Mouse (Mus musculus) heart, embryonic 14.5 days (tissue): Measurements from ENCODE around the gene Zfp280b. TPM values are rescaled to one million over a fixed set of nuclear protein-coding genes. Genes with fewer than 3 reads are reported as not detected.

Source experiments
- ATAC-seq: fragments of 200-750 bp; cut with Nextera tagmentation; 2 replicates; pipeline ENCODE4 v1.8.0; 2017; ENCODE audit warnings: low read depth, moderate TSS enrichment; ENCODE audit not compliant: insufficient number of reproducible peaks, insufficient read depth, low FRiP score
- H3K27ac ChIP-seq, 2 experiments: fragments of 200-500 bp in 1 of 2; fragments of 300-500 bp in 1 of 2; sonication (generic) in 1 of 2; replicated peaks in 1 of 2; 2 replicates each; pipeline ENCODE4 v1.5.1; 2012 to 2014; ENCODE audit warnings: low read depth in 2 of 2, low read length in 2 of 2, control low read depth in 1 of 2, mild to moderate bottlenecking in 1 of 2, mixed read lengths in 1 of 2; ENCODE audit not compliant: control insufficient read depth in 1 of 2, insufficient read depth in 1 of 2
- H3K27me3 ChIP-seq: fragments of 300-500 bp; sonication (generic); 2 replicates; pipeline ENCODE4 v1.6.1; 2014; ENCODE audit warnings: mild to moderate bottlenecking, low read length, control low read depth; ENCODE audit not compliant: control insufficient read depth, insufficient read depth
- H3K36me3 ChIP-seq: fragments of 300-500 bp; sonication (generic); 2 replicates; pipeline ENCODE4 v1.6.1; 2014; ENCODE audit warnings: mild to moderate bottlenecking, control low read depth, low read length, mixed read lengths; ENCODE audit not compliant: control insufficient read depth, insufficient read depth
- H3K4me1 ChIP-seq, 2 experiments: fragments of 200-500 bp in 1 of 2; fragments of 300-500 bp in 1 of 2; sonication (generic) in 1 of 2; 2 replicates each; pipeline ENCODE4 v1.6.1; 2012 to 2014; ENCODE audit warnings: low read length in 2 of 2, control low read depth in 1 of 2, mixed read lengths in 1 of 2; ENCODE audit not compliant: control insufficient read depth in 2 of 2, insufficient read depth in 2 of 2
- H3K4me2 ChIP-seq: fragments of 300-500 bp; sonication (generic); 2 replicates; pipeline ENCODE4 v1.6.1; 2014; ENCODE audit warnings: mild to moderate bottlenecking, low read length
- H3K4me3 ChIP-seq, 2 experiments: fragments of 200-500 bp in 1 of 2; fragments of 300-500 bp in 1 of 2; sonication (generic) in 1 of 2; 2 replicates each; pipeline ENCODE4 v1.5.1; 2012 to 2014; ENCODE audit warnings: low read length in 2 of 2, mild to moderate bottlenecking in 2 of 2, control low read depth in 1 of 2, low read depth in 1 of 2, moderate library complexity in 1 of 2; ENCODE audit not compliant: control insufficient read depth in 1 of 2, insufficient read depth in 1 of 2
- H3K9ac ChIP-seq: fragments of 300-500 bp; sonication (generic); 2 replicates; pipeline ENCODE4 v1.6.1; 2014; ENCODE audit warnings: mild to moderate bottlenecking, low read length
- H3K9me3 ChIP-seq: fragments of 300-500 bp; sonication (generic); 2 replicates; pipeline ENCODE4 v1.6.1; 2016; ENCODE audit warnings: low read length, control low read depth; ENCODE audit not compliant: control insufficient read depth
- WGBS: fragments of 180-500 bp; shearing (Covaris S2); extraction: QIAGEN DNeasy Blood & Tissue Kit; methylation state at CpG from one replicate; pipeline ENCODE4 v1.1.7; 2014; 5-methylcytosine and 5-hydroxymethylcytosine counted together
- polyA plus RNA-seq: library from polyadenylated mRNA; unstranded; fragments of >200 nt; fragmentation: Nextera tagmentation; extraction: Ambion mirVana; gene quantifications from 2 replicates; pipeline ENCODE4 v1.2.1, GENCODE M21; 2014

Gene Zfp280b
- polyA plus RNA-seq, 1 experiment from 2014 or later, result 13.6 TPM

DNA sequence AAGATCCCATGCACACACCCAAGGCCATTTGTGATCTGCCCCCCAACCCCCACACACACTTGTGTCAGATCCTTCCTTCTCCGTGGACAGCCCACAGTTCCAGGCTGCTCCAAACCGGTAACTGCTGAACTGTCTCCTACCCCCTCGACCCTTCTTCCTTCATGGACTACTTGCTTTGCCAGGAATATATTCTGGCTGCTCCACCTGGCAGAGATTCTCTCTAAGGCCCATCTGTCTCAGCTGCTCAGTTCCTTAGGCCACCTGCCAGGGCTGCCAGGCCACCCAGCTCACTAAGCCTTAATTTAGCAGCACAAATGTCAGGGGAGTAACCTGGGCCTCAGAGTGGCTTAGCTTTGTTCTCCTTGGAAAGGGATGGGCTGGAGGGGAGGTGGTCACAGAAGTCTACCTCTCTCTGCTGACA, 30.3 kb upstream of the Zfp280b start:
- Histone ChIP-seq H3K4me2 (no peak overlapping the region), H3K4me1 (peaks cover 2 to 5% of the 10 kb centered on the region in 2 experiments; a peak in 2 of 4 replicates), H3K9me3 (no peaks in the 10 kb centered on the region), H3K4me3 (no peak overlapping the region), H3K27ac (no peak overlapping the region), H3K27me3 (no peaks in the 10 kb centered on the region), H3K36me3 (no peaks in the 10 kb centered on the region), H3K9ac (no peak overlapping the region)
- 29% methylated on average over 3 of the region's 3 CpGs for WGBS
- no peak for ATAC-seq

DNA sequence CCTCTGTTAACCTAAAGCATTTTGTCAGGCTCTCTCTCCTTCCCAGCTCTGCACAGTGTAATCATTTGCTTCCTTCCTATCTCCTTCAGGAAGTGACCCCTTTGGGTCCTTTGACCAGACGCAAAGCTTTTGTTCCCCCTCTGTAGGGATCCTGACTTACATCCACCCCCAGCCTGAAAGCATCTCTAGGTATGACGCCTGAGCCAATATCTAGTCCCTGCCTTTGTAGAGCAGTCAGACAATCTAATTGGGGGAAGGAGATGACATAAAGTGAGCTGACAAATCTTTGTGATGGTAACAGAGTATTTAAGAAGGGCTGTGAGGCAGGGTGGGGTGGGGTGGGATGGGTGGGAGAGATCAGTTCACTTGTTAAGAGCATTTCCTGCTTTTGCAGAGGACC, 29.8 kb upstream of the Zfp280b start:
- no peak overlapping the region for H3K4me2 ChIP-seq
- peaks cover 2 to 5% of the 10 kb centered on the region in 2 experiments; a peak in 2 of 4 replicates for H3K4me1 ChIP-seq
- WGBS, result 52% methylated on average over 2 of the region's 2 CpGs
- H3K27me3 ChIP-seq, result no peaks in the 10 kb centered on the region
- no peak overlapping the region for H3K27ac ChIP-seq
- no peak overlapping the region for H3K9ac ChIP-seq
- H3K9me3 ChIP-seq, result no peaks in the 10 kb centered on the region
- H3K4me3 ChIP-seq, result no peak overlapping the region
- no peaks in the 10 kb centered on the region for H3K36me3 ChIP-seq
- no peak for ATAC-seq

DNA sequence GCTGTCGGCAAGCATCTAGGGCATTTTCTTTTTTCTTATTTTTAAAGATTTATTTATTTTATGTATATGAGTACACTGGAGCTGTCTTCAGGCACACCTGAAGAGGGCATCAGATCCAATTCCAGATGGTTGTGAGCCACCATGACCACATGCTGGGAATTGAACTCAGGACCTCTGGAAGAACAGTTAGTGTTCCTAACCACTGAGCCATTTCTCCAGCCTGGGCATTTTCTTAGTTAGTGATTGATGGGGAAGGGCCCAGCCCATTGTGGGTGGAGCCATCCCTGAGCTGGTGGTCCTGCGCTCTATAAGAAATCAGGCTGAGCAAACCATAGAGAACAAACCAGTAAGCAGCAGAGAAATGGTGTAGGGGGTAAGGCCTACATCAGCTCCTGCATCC, 29.2 kb upstream of the Zfp280b start:
- 96% methylated on average over 2 of the region's 2 CpGs for WGBS
- Histone ChIP-seq H3K4me1 (peaks cover 2 to 5% of the 10 kb centered on the region in 2 experiments; a peak in 2 of 4 replicates), H3K4me3 (no peak overlapping the region), H3K27ac (no peak overlapping the region), H3K9me3 (no peaks in the 10 kb centered on the region), H3K36me3 (no peaks in the 10 kb centered on the region), H3K9ac (no peak overlapping the region), H3K4me2 (no peak overlapping the region), H3K27me3 (no peaks in the 10 kb centered on the region)
- no peak for ATAC-seq

- 86% methylated on average over 6 of the region's 6 CpGs for WGBS
- no peak for ATAC-seq
Measured at GRCm38 (mm10) chr10:76006385-76006784, 26.1 kb upstream of the Zfp280b start.

GRCm38 (mm10) chr10:76009812-76010211, 22.6 kb upstream of the Zfp280b start:
- no peaks in the 10 kb centered on the region for H3K9me3 ChIP-seq
- no peak overlapping the region for H3K9ac ChIP-seq
- H3K36me3 ChIP-seq, result no peaks in the 10 kb centered on the region
- no peaks in the 10 kb centered on the region for H3K4me1 ChIP-seq
- no peaks in the 10 kb centered on the region for H3K27me3 ChIP-seq
- H3K4me2 ChIP-seq, result no peak overlapping the region
- H3K27ac ChIP-seq, result no peak overlapping the region
- ATAC-seq, result no peak
- no peak overlapping the region for H3K4me3 ChIP-seq
- WGBS, result 78% methylated on average over 3 of the region's 3 CpGs

More at GRCm38 (mm10) chr10:76006385-76006784, 26.1 kb upstream of the Zfp280b start:
- H3K36me3 ChIP-seq, result no peaks in the 10 kb centered on the region
- no peak overlapping the region for H3K27ac ChIP-seq
- no peak overlapping the region for H3K4me3 ChIP-seq
- H3K4me2 ChIP-seq, result no peak overlapping the region
- H3K9ac ChIP-seq, result no peak overlapping the region
- no peaks in the 10 kb centered on the region for H3K9me3 ChIP-seq
- peaks cover 2 to 5% of the 10 kb centered on the region in 2 experiments; a peak in 2 of 4 replicates for H3K4me1 ChIP-seq
- no peaks in the 10 kb centered on the region for H3K27me3 ChIP-seq

DNA sequence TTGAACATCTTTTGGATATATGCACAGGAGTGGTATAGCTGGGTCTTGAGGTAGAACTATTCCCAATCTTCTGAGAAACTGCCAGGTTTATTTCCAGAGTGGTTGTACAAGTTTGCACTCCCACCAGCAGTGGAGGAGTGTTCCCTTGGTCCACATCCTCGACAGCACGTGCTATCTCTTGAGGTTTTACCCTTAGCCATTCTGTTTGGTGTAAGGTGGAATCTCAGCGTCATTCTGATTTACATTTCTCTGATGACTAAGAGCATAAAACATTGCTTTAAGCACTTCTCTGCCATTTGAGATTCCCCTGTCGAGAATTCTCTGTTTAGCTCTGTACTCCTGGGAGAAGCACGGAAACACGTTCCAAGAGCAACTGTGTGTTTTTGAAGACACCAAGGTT, 19.5 kb upstream of the Zfp280b start:
- H3K36me3 ChIP-seq, result no peaks in the 10 kb centered on the region
- no peak overlapping the region for H3K9ac ChIP-seq
- ATAC-seq, result no peak
- no peaks in the 10 kb centered on the region for H3K27me3 ChIP-seq
- no peak overlapping the region for H3K27ac ChIP-seq
- no peak overlapping the region for H3K4me3 ChIP-seq
- H3K4me1 ChIP-seq, result no peaks in the 10 kb centered on the region
- no peaks in the 10 kb centered on the region for H3K9me3 ChIP-seq
- 76% methylated on average over 6 of the region's 6 CpGs for WGBS
- H3K4me2 ChIP-seq, result no peak overlapping the region

DNA sequence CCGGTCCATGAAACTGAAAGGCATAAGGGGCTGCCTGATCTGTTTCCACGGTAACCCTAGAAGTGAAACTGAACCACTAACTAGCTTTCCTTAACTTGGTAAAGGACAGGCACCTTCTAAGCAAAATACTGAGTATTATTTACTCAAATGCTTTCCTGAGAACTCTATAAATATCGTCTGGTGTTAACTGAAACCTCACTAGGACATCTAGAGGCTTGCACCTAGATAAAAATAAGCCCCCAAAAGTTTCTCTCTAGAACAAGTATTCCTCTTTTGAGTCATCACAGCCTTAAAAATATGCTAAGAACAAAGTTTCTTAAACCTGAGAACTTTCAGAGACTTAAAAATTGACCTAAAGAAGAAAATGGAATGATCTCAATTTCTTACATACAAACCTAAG, 15.6 kb upstream of the Zfp280b start:
- H3K9me3 ChIP-seq, result no peaks in the 10 kb centered on the region
- H3K27me3 ChIP-seq, result no peaks in the 10 kb centered on the region
- H3K4me2 ChIP-seq, result no peak overlapping the region
- no peaks in the 10 kb centered on the region for H3K4me1 ChIP-seq
- no peak overlapping the region for H3K9ac ChIP-seq
- H3K27ac ChIP-seq, result no peak overlapping the region
- H3K36me3 ChIP-seq, result no peaks in the 10 kb centered on the region
- no peak overlapping the region for H3K4me3 ChIP-seq
- no peak for ATAC-seq
- WGBS, result 82% methylated on average over 3 of the region's 3 CpGs

DNA sequence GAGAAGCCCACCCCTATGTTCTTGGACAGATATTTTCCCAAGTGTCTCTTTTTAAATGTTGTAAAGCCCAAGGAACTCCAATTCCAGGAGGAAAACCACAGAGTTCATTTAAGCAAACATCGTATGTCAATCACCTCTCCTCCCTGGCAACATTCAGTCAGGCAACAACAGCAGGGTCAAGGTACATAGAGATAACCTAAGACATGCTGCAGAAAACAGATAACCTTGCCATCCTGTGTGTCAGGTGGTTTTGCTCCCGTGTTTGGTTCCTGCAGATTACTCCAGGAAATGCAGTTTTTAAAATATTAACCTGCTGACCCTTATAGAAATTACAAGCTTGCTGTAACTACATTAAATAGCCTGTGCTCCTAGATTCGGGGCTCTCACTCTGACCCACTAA, 10.7 kb upstream of the Zfp280b start:
- no peak overlapping the region for H3K4me3 ChIP-seq
- H3K9ac ChIP-seq, result no peak overlapping the region
- WGBS, result 43% methylated on average over 3 of the region's 3 CpGs
- H3K27ac ChIP-seq, result no peak overlapping the region
- H3K4me2 ChIP-seq, result no peak overlapping the region
- no peaks in the 10 kb centered on the region for H3K4me1 ChIP-seq
- H3K9me3 ChIP-seq, result peaks cover 5% of the 10 kb centered on the region; the same call in 1 of the 2 replicates
- ATAC-seq, result no peak
- no peaks in the 10 kb centered on the region for H3K36me3 ChIP-seq
- H3K27me3 ChIP-seq, result no peaks in the 10 kb centered on the region
